Mouse (Mus musculus): Measurements from ENCODE around the gene Naxd.
"Not testable (repeated sequence)": the region's sequence is repeated elsewhere in the genome, so short reads cannot be mapped to it uniquely, and the experiment has no call there.

Naxd gene

GRCm38 (mm10) chr8:11473072-11473471, 24.2 kb upstream of the Naxd start:
- no peak for DNase-seq (ENCODE audit: inconsistent ontology term)

- DNase-seq (ENCODE audit: inconsistent ontology term), result no peak
These were observed 21.9 kb upstream of the Naxd start for GRCm38 (mm10) chr8:11475397-11475796.

GRCm38 (mm10) chr8:11475876-11476275, 21.4 kb upstream of the Naxd start:
- no peak for DNase-seq (ENCODE audit: inconsistent ontology term)

GRCm38 (mm10) chr8:11476338-11477177, 20.7 kb upstream of the Naxd start:
- peak; percentile 93 for DNase-seq (ENCODE audit: inconsistent ontology term)

- no peak for DNase-seq (ENCODE audit: inconsistent ontology term)
These were observed 20.1 kb upstream of the Naxd start for GRCm38 (mm10) chr8:11477178-11477553.

GRCm38 (mm10) chr8:11477811-11478761, 19.2 kb upstream of the Naxd start, which contains the start of gene Rab20:
TSS of gene Rab20 (minus strand) at chr8:11478710.
- peak; percentile 80 for DNase-seq (ENCODE audit: inconsistent ontology term)

GRCm38 (mm10) chr8:11478807-11479527, 18.3 kb upstream of the Naxd start:
- DNase-seq (ENCODE audit: inconsistent ontology term), result no peak

GRCm38 (mm10) chr8:11479591-11479990, 17.7 kb upstream of the Naxd start:
- DNase-seq (ENCODE audit: inconsistent ontology term), result no peak

GRCm38 (mm10) chr8:11481876-11482275, 15.4 kb upstream of the Naxd start:
- DNase-seq (ENCODE audit: inconsistent ontology term), result no peak

- no peak for DNase-seq (ENCODE audit: inconsistent ontology term)
These were observed 14.8 kb upstream of the Naxd start for GRCm38 (mm10) chr8:11482537-11482936.

GRCm38 (mm10) chr8:11486142-11486541, 11.2 kb upstream of the Naxd start:
- DNase-seq (ENCODE audit: inconsistent ontology term), result no peak

- no peak for DNase-seq (ENCODE audit: inconsistent ontology term)
These were observed 10.1 kb upstream of the Naxd start for GRCm38 (mm10) chr8:11487229-11487628.

- DNase-seq (ENCODE audit: inconsistent ontology term), result not testable (repeated sequence)
These were observed 5.0 kb upstream of the Naxd start for GRCm38 (mm10) chr8:11492340-11492739.

- DNase-seq (ENCODE audit: inconsistent ontology term), result no peak
These were observed 975 bp downstream of the Naxd start for GRCm38 (mm10) chr8:11498281-11498680.

GRCm38 (mm10) chr8:11498786-11499485, 1.6 kb downstream of the Naxd start:
- no peak for DNase-seq (ENCODE audit: inconsistent ontology term)

- DNase-seq (ENCODE audit: inconsistent ontology term), result no peak
These were observed 6.3 kb downstream of the Naxd start for GRCm38 (mm10) chr8:11503476-11504232.

- DNase-seq (ENCODE audit: inconsistent ontology term), result no peak
These were observed 8.8 kb downstream of the Naxd start for GRCm38 (mm10) chr8:11506074-11506473.

GRCm38 (mm10) chr8:11506802-11507201, 9.5 kb downstream of the Naxd start:
- peak; percentile 63 for DNase-seq (ENCODE audit: inconsistent ontology term)

GRCm38 (mm10) chr8:11508880-11509279, 11.6 kb downstream of the Naxd start:
- DNase-seq (ENCODE audit: inconsistent ontology term), result no peak

GRCm38 (mm10) chr8:11510971-11511370, 13.7 kb downstream of the Naxd start:
- DNase-seq (ENCODE audit: inconsistent ontology term), result no peak
